Mouse (Mus musculus) erythroid progenitor cell, adult 5-6 weeks (primary cell): ENCODE measurements around the gene Slfn8. TPM values are rescaled to one million over a fixed set of nuclear protein-coding genes. Genes with fewer than 3 reads are reported as not detected.

Experiments
- total RNA-seq, 2 experiments: library from RNA; stranded (forward) in 1 of 2; stranded (reverse) in 1 of 2; fragments of 150-400 nt in 1 of 2; fragments of 186-747, 209-891 nt in 1 of 2; gene quantifications; 2 replicates each; pipeline versions ENCODE4 v1.2.3 to v1.2.4; 2015 to 2017; ENCODE audit warnings: low replicate concordance in 2 of 2

Slfn8 gene
- total RNA-seq, 2 experiments from 2014 or later: 2.9 to 22.2 TPM

Other genes starting within 250 kb of the Slfn8 start
- 2.1 and 6.8 TPM in 2 replicates for gene Lig3, start 239.7 kb downstream of the Slfn8 start, total RNA-seq (2015; ENCODE audit: low replicate concordance)
- 1.4 and 6.3 TPM in 2 replicates for gene Lig3, start 239.7 kb downstream of the Slfn8 start, total RNA-seq (2017; ENCODE audit: low replicate concordance)
- 57.4 and 59.5 TPM in 2 replicates for gene Rffl, start 149.6 kb downstream of the Slfn8 start, total RNA-seq (2015; ENCODE audit: low replicate concordance)
- 78.4 and 78.7 TPM in 2 replicates for gene Rffl, start 149.6 kb downstream of the Slfn8 start, total RNA-seq (2017; ENCODE audit: low replicate concordance)
- gene Rad51d, start 130.2 kb downstream of the Slfn8 start, total RNA-seq (2015; ENCODE audit: low replicate concordance): 2.9 and 5.9 TPM in 2 replicates
- 4.4 and 4.5 TPM in 2 replicates for gene Rad51d, start 130.2 kb downstream of the Slfn8 start, total RNA-seq (2017; ENCODE audit: low replicate concordance)
- gene Fndc8, start 128.7 kb downstream of the Slfn8 start, total RNA-seq (2015; ENCODE audit: low replicate concordance): not detected in 2 replicates
- not detected in 2 replicates for gene Fndc8, start 128.7 kb downstream of the Slfn8 start, total RNA-seq (2017; ENCODE audit: low replicate concordance)
- gene Nle1, start 112.4 kb downstream of the Slfn8 start, total RNA-seq (2015; ENCODE audit: low replicate concordance): 2.5 and 7.1 TPM in 2 replicates
- 1.1 and 2.6 TPM in 2 replicates for gene Nle1, start 112.4 kb downstream of the Slfn8 start, total RNA-seq (2017; ENCODE audit: low replicate concordance)
- gene Unc45b, start 110.3 kb downstream of the Slfn8 start, total RNA-seq (2015; ENCODE audit: low replicate concordance): not detected in 2 replicates
- not detected in 2 replicates for gene Unc45b, start 110.3 kb downstream of the Slfn8 start, total RNA-seq (2017; ENCODE audit: low replicate concordance)
- 4.6 and 7.6 TPM in 2 replicates for gene Slfn5, start 69.5 kb downstream of the Slfn8 start, total RNA-seq (2015; ENCODE audit: low replicate concordance)
- 4.5 and 5.5 TPM in 2 replicates for gene Slfn5, start 69.5 kb downstream of the Slfn8 start, total RNA-seq (2017; ENCODE audit: low replicate concordance)
- gene Slfn9, start 29.0 kb downstream of the Slfn8 start, total RNA-seq (2015; ENCODE audit: low replicate concordance): 6.8 and 10.1 TPM in 2 replicates
- gene Slfn9, start 29.0 kb downstream of the Slfn8 start, total RNA-seq (2017; ENCODE audit: low replicate concordance): 6.0 and 6.1 TPM in 2 replicates
- gene Slfn2, start 44.3 kb upstream of the Slfn8 start, total RNA-seq (2015; ENCODE audit: low replicate concordance): 32.1 and 39.4 TPM in 2 replicates
- 40.9 and 43.8 TPM in 2 replicates for gene Slfn2, start 44.3 kb upstream of the Slfn8 start, total RNA-seq (2017; ENCODE audit: low replicate concordance)
- 4.2 and 22.3 TPM in 2 replicates for gene Slfn1, start 96.0 kb upstream of the Slfn8 start, total RNA-seq (2015; ENCODE audit: low replicate concordance)
- gene Slfn1, start 96.0 kb upstream of the Slfn8 start, total RNA-seq (2017; ENCODE audit: low replicate concordance): 6.9 and 12.3 TPM in 2 replicates
- 21.3 and 75.9 TPM in 2 replicates for gene Slfn4, start 154.4 kb upstream of the Slfn8 start, total RNA-seq (2015; ENCODE audit: low replicate concordance)
- gene Slfn4, start 154.4 kb upstream of the Slfn8 start, total RNA-seq (2017; ENCODE audit: low replicate concordance): 4.2 and 12.1 TPM in 2 replicates
- 5.0 and 19.3 TPM in 2 replicates for gene Slfn3, start 170.5 kb upstream of the Slfn8 start, total RNA-seq (2015; ENCODE audit: low replicate concordance)
- 12.3 and 35.9 TPM in 2 replicates for gene Slfn3, start 170.5 kb upstream of the Slfn8 start, total RNA-seq (2017; ENCODE audit: low replicate concordance)